Mouse (Mus musculus) adipocyte (in vitro differentiated cells): ENCODE measurements around the gene Grid2ip.
"Not testable (repeated sequence)": the region's sequence is repeated elsewhere in the genome, so short reads cannot be mapped to it uniquely, and the experiment has no call there.

Experiments used
- DNase-seq: peaks from one replicate; pipeline ENCODE4 v3.0.0-alpha.2; 2016; ENCODE audit warnings: low spot score

The Grid2ip gene

GRCm38 (mm10) chr5:143363678-143364615 lies 6.8 kb downstream of the Grid2ip start:
- DNase-seq, result no peak

GRCm38 (mm10) chr5:143367931-143368330 lies 10.8 kb downstream of the Grid2ip start:
- no peak for DNase-seq

- no peak for DNase-seq
These were observed 12.6 kb downstream of the Grid2ip start for GRCm38 (mm10) chr5:143369611-143370255.

- no peak for DNase-seq
These were observed 13.4 kb downstream of the Grid2ip start for GRCm38 (mm10) chr5:143370416-143371145.

- DNase-seq, result no peak
These were observed 14.0 kb downstream of the Grid2ip start for GRCm38 (mm10) chr5:143371146-143371510.

GRCm38 (mm10) chr5:143372818-143373217 lies 15.7 kb downstream of the Grid2ip start:
- no peak for DNase-seq

GRCm38 (mm10) chr5:143375242-143375641 lies 18.1 kb downstream of the Grid2ip start:
- DNase-seq, result no peak

- no peak for DNase-seq
These were observed 19.0 kb downstream of the Grid2ip start for GRCm38 (mm10) chr5:143376156-143376555.

GRCm38 (mm10) chr5:143386797-143387621 lies 29.9 kb downstream of the Grid2ip start:
- no peak for DNase-seq

GRCm38 (mm10) chr5:143394184-143394583 lies 37.0 kb downstream of the Grid2ip start:
- DNase-seq, result no peak

GRCm38 (mm10) chr5:143394966-143395365 lies 37.8 kb downstream of the Grid2ip start:
- DNase-seq, result not testable (repeated sequence)

- DNase-seq, result peak; percentile 22
These were observed 38.5 kb downstream of the Grid2ip start for GRCm38 (mm10) chr5:143395649-143396048.

GRCm38 (mm10) chr5:143400501-143400900 lies 43.4 kb downstream of the Grid2ip start:
- no peak for DNase-seq

- no peak for DNase-seq
These were observed 44.4 kb downstream of the Grid2ip start for GRCm38 (mm10) chr5:143401556-143401955.

GRCm38 (mm10) chr5:143403221-143404147 lies 46.3 kb downstream of the Grid2ip start, which contains the start of gene Kdelr2:
Gene Kdelr2, plus strand, starts transcription at chr5:143403838.
- DNase-seq, result peak; percentile 89

- peak; percentile 25 for DNase-seq
These were observed 47.2 kb downstream of the Grid2ip start for GRCm38 (mm10) chr5:143404148-143404930.

- no peak for DNase-seq
These were observed 48.1 kb downstream of the Grid2ip start for GRCm38 (mm10) chr5:143405200-143405599.

- no peak for DNase-seq
These were observed 49.4 kb downstream of the Grid2ip start for GRCm38 (mm10) chr5:143406548-143406947.

GRCm38 (mm10) chr5:143409239-143409638 lies 52.1 kb downstream of the Grid2ip start:
- no peak for DNase-seq
